Mouse (Mus musculus) cortical plate, adult 2 months (tissue): Measurements from ENCODE around the gene Tpd52l2.

Experiments used
- CTCF ChIP-seq: fragments of 200-500 bp; IDR thresholded peaks from 2 replicates; pipeline ENCODE4 v1.5.1; 2011; ENCODE audit warnings: mild to moderate bottlenecking, control low read depth, low read length; ENCODE audit not compliant: insufficient read depth; ENCODE audit errors: extremely low read depth
- POLR2A ChIP-seq: fragments of 200-500 bp; IDR thresholded peaks from 2 replicates; pipeline ENCODE4 v1.6.1; 2011; ENCODE audit warnings: mild to moderate bottlenecking, low read length, control low read depth; ENCODE audit not compliant: insufficient read depth; ENCODE audit errors: extremely low read depth

DNA sequence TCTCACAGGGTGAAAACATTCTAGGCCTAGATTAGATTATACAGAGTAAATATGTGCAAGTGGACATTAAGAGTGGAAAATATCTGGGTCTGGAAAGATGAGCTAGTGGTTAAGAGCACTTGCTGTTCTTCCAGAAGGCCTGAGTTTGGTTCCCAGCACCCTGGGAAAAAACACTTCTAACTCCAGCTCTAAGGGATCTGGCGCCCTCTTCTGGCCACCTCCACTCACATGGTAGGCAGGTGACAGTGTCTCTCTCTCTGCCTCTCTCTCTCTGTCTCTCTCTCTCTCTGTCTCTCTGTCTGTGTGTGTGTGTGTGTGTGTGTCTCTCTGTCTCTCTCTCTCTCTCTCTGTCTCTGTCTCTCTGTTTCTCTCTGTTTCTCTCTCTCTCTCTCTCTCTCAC is 43.7 kb upstream of the Tpd52l2 start:
- TF ChIP-seq CTCF: no peak
- TF ChIP-seq POLR2A: no peak
